Mouse (Mus musculus) 416B (cell line): ENCODE measurements around the gene Fgf8.
A peak's percentile ranks its signal among the peaks of the same experiment; 100 is the strongest.

Experiments used
- DNase-seq: peaks from one replicate; pipeline ENCODE4 v3.0.0; 2011; ENCODE audit warnings: low read depth

Fgf8 gene

GRCm38 (mm10) chr19:45742218-45742983 lies at the start of gene Fgf8:
Gene Fgf8, minus strand, starts transcription at chr19:45742915.
- DNase-seq, result no peak

- no peak for DNase-seq
Measured at GRCm38 (mm10) chr19:45792404-45792803, 49.7 kb upstream of the Fgf8 start.

- peak; percentile 94 for DNase-seq
Measured at GRCm38 (mm10) chr19:45789888-45790874, 47.5 kb upstream of the Fgf8 start.

- no peak for DNase-seq
Measured at GRCm38 (mm10) chr19:45789365-45789764, 46.6 kb upstream of the Fgf8 start.

GRCm38 (mm10) chr19:45788337-45788736 lies 45.6 kb upstream of the Fgf8 start:
- DNase-seq, result no peak

GRCm38 (mm10) chr19:45787450-45787849 lies 44.7 kb upstream of the Fgf8 start:
- no peak for DNase-seq

GRCm38 (mm10) chr19:45785470-45785869 lies 42.8 kb upstream of the Fgf8 start:
- DNase-seq, result no peak

GRCm38 (mm10) chr19:45783933-45784576 lies 41.3 kb upstream of the Fgf8 start:
- DNase-seq, result no peak

GRCm38 (mm10) chr19:45783181-45783932 lies 40.6 kb upstream of the Fgf8 start, which contains the start of gene Mgea5:
Gene Mgea5, minus strand, starts transcription at chr19:45783837.
- peak; percentile 99 for DNase-seq

GRCm38 (mm10) chr19:45782315-45783001 lies 39.7 kb upstream of the Fgf8 start:
- DNase-seq, result peak; percentile 89

GRCm38 (mm10) chr19:45781676-45782075 lies 39.0 kb upstream of the Fgf8 start:
- DNase-seq, result no peak

- no peak for DNase-seq
Measured at GRCm38 (mm10) chr19:45780350-45780915, 37.7 kb upstream of the Fgf8 start.

- no peak for DNase-seq
Measured at GRCm38 (mm10) chr19:45775486-45775885, 32.8 kb upstream of the Fgf8 start.

- peak; percentile 90 for DNase-seq
Measured at GRCm38 (mm10) chr19:45771501-45771900, 28.8 kb upstream of the Fgf8 start.

- no peak for DNase-seq
Measured at GRCm38 (mm10) chr19:45760810-45761209, 18.1 kb upstream of the Fgf8 start.

- no peak for DNase-seq
Measured at GRCm38 (mm10) chr19:45758671-45759070, 16.0 kb upstream of the Fgf8 start.

- no peak for DNase-seq
Measured at GRCm38 (mm10) chr19:45753551-45753950, 10.8 kb upstream of the Fgf8 start.

- DNase-seq, result peak; percentile 82
Measured at GRCm38 (mm10) chr19:45751881-45752280, 9.2 kb upstream of the Fgf8 start.

- peak; percentile 85 for DNase-seq
Measured at GRCm38 (mm10) chr19:45749243-45750043, 6.7 kb upstream of the Fgf8 start, which contains the start of gene Npm3. Gene Npm3, minus strand, starts transcription at chr19:45749591.
